Mouse (Mus musculus) limb, embryonic 11.5 days (tissue): Measurements from ENCODE around the gene C2cd4a. TPM values are rescaled to one million over a fixed set of nuclear protein-coding genes. Genes with fewer than 3 reads are reported as not detected.

ENCODE experiments used
- ATAC-seq: fragments of 200-750 bp; cut with Nextera tagmentation; 2 replicates; pipeline ENCODE4 v1.8.0; 2017; ENCODE audit warnings: low read depth; ENCODE audit not compliant: insufficient number of reproducible peaks, low FRiP score, low TSS enrichment
- DNase-seq: peaks from one replicate; pipeline ENCODE4 v3.0.0-alpha.2; 2015; ENCODE audit warnings: low spot score
- H3K27ac ChIP-seq: fragments of 300-500 bp; sonication (generic); replicated peaks from 2 replicates; pipeline ENCODE4 v1.5.1; 2014; ENCODE audit warnings: low read depth, mild to moderate bottlenecking, low read length
- H3K27me3 ChIP-seq: fragments of 300-500 bp; sonication (generic); 2 replicates; pipeline ENCODE4 v1.6.1; 2014; ENCODE audit warnings: mild to moderate bottlenecking, low read length, mixed read lengths; ENCODE audit not compliant: control insufficient read depth, insufficient read depth
- H3K36me3 ChIP-seq: fragments of 300-500 bp; sonication (generic); 2 replicates; pipeline ENCODE4 v1.6.1; 2014; ENCODE audit warnings: mild to moderate bottlenecking, low read length, moderate library complexity, mixed read lengths; ENCODE audit not compliant: control insufficient read depth, insufficient read depth
- H3K4me1 ChIP-seq: fragments of 300-500 bp; sonication (generic); 2 replicates; pipeline ENCODE4 v1.6.1; 2014; ENCODE audit warnings: low read length, mixed read lengths; ENCODE audit not compliant: control insufficient read depth, insufficient read depth
- H3K4me2 ChIP-seq: fragments of 300-500 bp; sonication (generic); 2 replicates; pipeline ENCODE4 v1.6.1; 2014; ENCODE audit warnings: low read depth, mild to moderate bottlenecking, moderate library complexity; ENCODE audit not compliant: severe bottlenecking
- H3K4me3 ChIP-seq: fragments of 300-500 bp; sonication (generic); 2 replicates; pipeline ENCODE4 v1.5.1; 2014; ENCODE audit warnings: low read depth, low read length
- H3K9ac ChIP-seq: fragments of 300-500 bp; sonication (generic); 2 replicates; pipeline ENCODE4 v1.6.1; 2014; ENCODE audit warnings: mild to moderate bottlenecking, low read length
- H3K9me3 ChIP-seq: fragments of 300-500 bp; sonication (generic); 2 replicates; pipeline ENCODE4 v1.6.1; 2016; ENCODE audit warnings: low read length; ENCODE audit not compliant: control insufficient read depth
- WGBS: fragments of 180-500 bp; shearing (Covaris S2); extraction: QIAGEN DNeasy Blood & Tissue Kit; methylation state at CpG from one replicate; pipeline ENCODE4 v1.1.7; 2014; 5-methylcytosine and 5-hydroxymethylcytosine counted together
- polyA plus RNA-seq: library from polyadenylated mRNA; unstranded; fragments of >200 nt; fragmentation: Nextera tagmentation; extraction: Ambion mirVana; gene quantifications from 2 replicates; pipeline ENCODE4 v1.2.1, GENCODE M21; 2014

Gene C2cd4a
- polyA plus RNA-seq, 1 experiment from 2014 or later, result 0.11 TPM

- Histone ChIP-seq H3K36me3 (no peaks in the 10 kb centered on the region), H3K9ac (no peak overlapping the region), H3K9me3 (no peaks in the 10 kb centered on the region), H3K4me2 (no peak overlapping the region), H3K27me3 (no peaks in the 10 kb centered on the region), H3K4me3 (no peak overlapping the region), H3K4me1 (0 out of 2 replicates have a peak, but pooled peaks cover 8% of the 10 kb centered on the region), H3K27ac (no peak overlapping the region)
- 53% methylated on average over 4 of the region's 4 CpGs for WGBS
- DNase-seq (no peak), ATAC-seq (no peak)
These were observed 31.9 kb upstream of the C2cd4a start for GRCm38 (mm10) chr9:67864011-67864410.

DNA sequence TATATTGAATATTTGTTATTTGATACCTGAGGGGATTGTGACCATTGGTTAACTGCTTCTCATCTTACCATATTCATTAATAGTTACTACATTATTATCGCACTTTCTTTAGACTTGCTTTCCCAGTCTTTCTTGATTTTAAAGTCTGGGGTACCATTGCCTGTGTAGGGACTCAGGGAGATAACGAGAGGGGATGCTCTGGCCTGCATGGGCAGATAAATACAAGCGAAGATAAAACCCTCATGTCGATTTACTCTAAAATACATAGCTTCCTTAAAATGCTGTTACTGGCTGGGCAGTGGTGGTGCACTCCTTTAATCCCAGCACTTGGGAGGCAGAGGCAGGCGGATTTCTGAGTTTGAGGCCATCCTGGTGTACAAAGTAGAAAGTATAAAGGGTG, 31.2 kb upstream of the C2cd4a start:
- 92% methylated on average over 5 of the region's 5 CpGs for WGBS

DNA sequence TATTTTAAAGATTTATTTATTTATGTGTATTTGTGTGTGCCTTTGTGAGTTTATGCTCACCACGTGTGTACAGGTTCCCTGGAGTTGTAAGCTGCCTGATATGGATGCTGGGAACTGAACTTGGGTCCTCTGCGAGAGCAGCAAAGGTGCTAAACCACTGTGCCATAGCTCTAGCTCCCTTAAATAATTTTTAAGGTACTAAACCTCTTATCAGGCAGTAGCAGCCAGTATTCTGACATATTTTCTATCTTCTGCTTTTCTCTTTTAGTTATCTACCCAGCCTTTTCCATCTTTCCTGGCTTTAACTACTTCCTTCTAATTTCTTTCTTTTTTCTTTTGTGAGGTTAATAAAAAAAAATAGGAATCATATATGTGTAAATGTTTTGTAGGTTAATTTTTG, 28.1 kb upstream of the C2cd4a start:
- Histone ChIP-seq H3K27me3 (no peaks in the 10 kb centered on the region), H3K4me3 (no peak overlapping the region), H3K9ac (no peak overlapping the region), H3K27ac (no peak overlapping the region), H3K4me2 (no peak overlapping the region), H3K9me3 (no peaks in the 10 kb centered on the region), H3K4me1 (0 out of 2 replicates have a peak, but pooled peaks cover 3% of the 10 kb centered on the region), H3K36me3 (peaks cover 2% of the 10 kb centered on the region)
- no peak for ATAC-seq
- DNase-seq, result no peak
- 76% methylated on average over 2 of the region's 2 CpGs for WGBS

More for the DNA sequence above, 31.2 kb upstream of the C2cd4a start:
- H3K9me3 ChIP-seq, result no peaks in the 10 kb centered on the region
- DNase-seq, result no peak
- no peak overlapping the region for H3K4me3 ChIP-seq
- no peak overlapping the region for H3K27ac ChIP-seq
- no peak overlapping the region for H3K9ac ChIP-seq
- no peak overlapping the region for H3K4me2 ChIP-seq
- no peaks in the 10 kb centered on the region for H3K27me3 ChIP-seq
- no peaks in the 10 kb centered on the region for H3K36me3 ChIP-seq
- H3K4me1 ChIP-seq, result 0 out of 2 replicates have a peak, but pooled peaks cover 8% of the 10 kb centered on the region
- no peak for ATAC-seq

- H3K27ac ChIP-seq, result no peak overlapping the region
- H3K4me3 ChIP-seq, result no peak overlapping the region
- ATAC-seq (no peak), DNase-seq (no peak)
- H3K9ac ChIP-seq, result no peak overlapping the region
- no peaks in the 10 kb centered on the region for H3K27me3 ChIP-seq
- no peaks in the 10 kb centered on the region for H3K9me3 ChIP-seq
- H3K4me2 ChIP-seq, result no peak overlapping the region
- WGBS, result 78% methylated on average over 4 of the region's 4 CpGs
- H3K36me3 ChIP-seq, result 0 out of 2 replicates have a peak, but pooled peaks cover 3% of the 10 kb centered on the region
- no peaks in the 10 kb centered on the region for H3K4me1 ChIP-seq
These were observed 19.0 kb upstream of the C2cd4a start for GRCm38 (mm10) chr9:67851150-67851549.

DNA sequence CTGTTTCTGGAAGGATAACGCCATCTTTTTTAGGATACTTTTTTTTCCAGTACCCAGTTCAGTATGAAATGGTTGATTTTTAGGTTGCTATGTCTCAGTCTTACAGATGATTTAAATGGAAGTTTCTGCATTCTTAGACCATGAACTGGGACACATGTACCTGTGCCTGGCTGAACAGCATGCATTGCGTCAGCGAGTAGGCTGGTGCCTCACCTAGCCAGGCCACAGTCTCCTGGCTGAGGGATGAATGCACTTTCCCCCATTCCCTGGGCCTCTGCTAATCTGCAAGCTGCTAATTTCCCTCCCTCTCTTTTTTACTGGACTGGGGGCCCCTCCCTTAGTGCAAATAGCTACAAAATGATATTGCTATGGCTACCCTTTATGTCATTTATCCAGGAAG, 17.7 kb upstream of the C2cd4a start:
- no peak overlapping the region for H3K4me3 ChIP-seq
- H3K36me3 ChIP-seq, result 0 out of 2 replicates have a peak, but pooled peaks cover 2% of the 10 kb centered on the region
- no peak overlapping the region for H3K4me2 ChIP-seq
- H3K27me3 ChIP-seq, result no peaks in the 10 kb centered on the region
- no peak overlapping the region for H3K9ac ChIP-seq
- 92% methylated on average over 3 of the region's 3 CpGs for WGBS
- no peaks in the 10 kb centered on the region for H3K9me3 ChIP-seq
- DNase-seq (no peak), ATAC-seq (no peak)
- H3K4me1 ChIP-seq, result no peaks in the 10 kb centered on the region
- no peak overlapping the region for H3K27ac ChIP-seq

GRCm38 (mm10) chr9:67849397-67849796, 17.3 kb upstream of the C2cd4a start:
- Histone ChIP-seq H3K4me3 (no peak overlapping the region), H3K9ac (no peak overlapping the region), H3K36me3 (no peaks in the 10 kb centered on the region), H3K4me2 (no peak overlapping the region), H3K27me3 (no peaks in the 10 kb centered on the region), H3K4me1 (no peaks in the 10 kb centered on the region), H3K27ac (no peak overlapping the region), H3K9me3 (no peaks in the 10 kb centered on the region)
- ATAC-seq, result no peak
- 87% methylated on average over 12 of the region's 12 CpGs for whole genome bisulfite sequencing
- no peak for DNase-seq

DNA sequence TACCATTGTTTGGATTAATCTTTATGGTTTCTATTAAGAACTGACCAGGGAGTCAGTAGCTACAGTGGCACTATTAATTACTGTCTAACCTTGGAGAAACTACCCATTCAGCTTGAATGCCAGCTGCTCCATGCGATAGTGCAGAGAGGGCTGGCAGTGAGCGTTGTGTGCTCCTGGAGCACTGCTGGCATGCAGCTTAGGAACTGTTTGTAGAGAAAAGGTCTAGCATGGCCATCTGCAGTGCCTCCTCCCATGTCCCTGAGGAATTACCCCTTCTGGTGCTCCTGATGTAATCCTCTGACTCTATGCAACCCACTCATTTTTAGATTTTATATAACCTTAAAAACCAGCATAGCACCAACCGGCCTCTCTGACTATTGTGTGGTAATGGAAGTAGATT, 15.5 kb upstream of the C2cd4a start:
- ATAC-seq (no peak), DNase-seq (no peak)
- Histone ChIP-seq H3K27me3 (no peaks in the 10 kb centered on the region), H3K27ac (no peak overlapping the region), H3K9me3 (no peaks in the 10 kb centered on the region), H3K4me2 (no peak overlapping the region), H3K4me1 (no peaks in the 10 kb centered on the region), H3K4me3 (no peak overlapping the region), H3K36me3 (no peaks in the 10 kb centered on the region), H3K9ac (no peak overlapping the region)
- 90% methylated on average over 3 of the region's 3 CpGs for WGBS

- Histone ChIP-seq H3K9ac (no peak overlapping the region), H3K36me3 (no peaks in the 10 kb centered on the region), H3K9me3 (no peaks in the 10 kb centered on the region), H3K27me3 (no peaks in the 10 kb centered on the region), H3K4me2 (no peak overlapping the region), H3K4me3 (no peak overlapping the region), H3K4me1 (no peaks in the 10 kb centered on the region), H3K27ac (no peak overlapping the region)
- 97% methylated on average over 2 of the region's 2 CpGs for WGBS
- DNase-seq (no peak), ATAC-seq (no peak)
These were observed 14.0 kb upstream of the C2cd4a start for GRCm38 (mm10) chr9:67846089-67846488.

GRCm38 (mm10) chr9:67845648-67846047, 13.5 kb upstream of the C2cd4a start:
- WGBS, result 77% methylated on average over 5 of the region's 5 CpGs
- H3K4me1 ChIP-seq, result no peaks in the 10 kb centered on the region
- H3K9me3 ChIP-seq, result no peaks in the 10 kb centered on the region
- no peak overlapping the region for H3K9ac ChIP-seq
- H3K27ac ChIP-seq, result no peak overlapping the region
- H3K4me2 ChIP-seq, result no peak overlapping the region
- H3K4me3 ChIP-seq, result no peak overlapping the region
- H3K36me3 ChIP-seq, result no peaks in the 10 kb centered on the region
- no peaks in the 10 kb centered on the region for H3K27me3 ChIP-seq
- ATAC-seq, result no peak
- DNase-seq, result no peak
